8 mouse cellular contexts compared by ENCODE assay signal in genomic region chr4:22358487-22358886, GRCm38 (mm10). TPM values are rescaled to one million over a fixed set of nuclear protein-coding genes. Genes with fewer than 3 reads are reported as not detected.
DNase-seq lines count a peak whose midpoint lies in the region; ATAC-seq and TF ChIP-seq lines count a peak whose summit lies in the region.

No protein-coding gene starts in this region.

- peak overlapping the region; percentile 83; the same call in 1 of the 2 replicates for H3K4me2 ChIP-seq in kidney, postnatal 0 days (ENCODE audit: low read length)
- H3K4me2 ChIP-seq in intestine, embryonic 14.5 days (ENCODE audit: low read length): peak overlapping the region; percentile 65
- peak overlapping the region; percentile 77 for H3K4me2 ChIP-seq in neural tube, embryonic 12.5 days (replicated peaks)

- no peak for DNase-seq in kidney, postnatal 0 days (ENCODE audit: low spot score)
- DNase-seq in kidney, postnatal 25 days: no peak
- no peak for DNase-seq in embryonic facial prominence, embryonic 10.5 days (ENCODE audit: low spot score)
- DNase-seq in intestine, embryonic 14.5 days (ENCODE audit: low spot score): no peak
- no peak for DNase-seq in left cerebral cortex, postnatal 4 days
- DNase-seq in frontal cortex, postnatal 10 days (ENCODE audit: low spot score in 2 of 2): no peak
- no peak for DNase-seq in right cerebral cortex, adult 2 months (ENCODE audit: low spot score in 2 of 2)

- ATAC-seq in kidney, postnatal 0 days (replicated peaks; ENCODE audit: low FRiP score, low read depth): no peak
- no peak for ATAC-seq in intestine, embryonic 14.5 days (replicated peaks; ENCODE audit: low FRiP score, low TSS enrichment, low read depth)
- no peak for ATAC-seq in neural tube, embryonic 12.5 days (ENCODE audit: low FRiP score, low read depth)

- intact Hi-C loops in left cerebral cortex, postnatal 4 days (cut with DNase I): no loop called here

- H3K4me1 ChIP-seq in kidney, postnatal 0 days (replicated peaks; ENCODE audit: insufficient read depth, low read length): peaks cover 4% of the 10 kb centered on the region; the same call in 1 of the 2 replicates
- H3K4me1 ChIP-seq in embryonic facial prominence, embryonic 10.5 days: peaks cover 15% of the 10 kb centered on the region
- H3K4me1 ChIP-seq in intestine, embryonic 14.5 days (replicated peaks; ENCODE audit: control insufficient read depth, insufficient read depth, low read length): peaks cover 7% of the 10 kb centered on the region
- H3K4me1 ChIP-seq in neural tube, embryonic 12.5 days: peaks cover 9% of the 10 kb centered on the region; the same call in 1 of the 2 replicates

- WGBS in kidney, postnatal 0 days: 81% methylated on average over 10 of the region's 10 CpGs
- 84% methylated on average over 10 of the region's 10 CpGs for WGBS in embryonic facial prominence, embryonic 10.5 days
- WGBS in intestine, embryonic 14.5 days: 78% methylated on average over 10 of the region's 10 CpGs
- WGBS in neural tube, embryonic 12.5 days: 85% methylated on average over 10 of the region's 10 CpGs

- H3K4me3 ChIP-seq in kidney, postnatal 0 days (replicated peaks; ENCODE audit: low read depth, low read length): peak overlapping the region; percentile 60
- peak overlapping the region; percentile 88 for H3K4me3 ChIP-seq in embryonic facial prominence, embryonic 10.5 days
- peak overlapping the region; percentile 74; the same call in 1 of the 2 replicates for H3K4me3 ChIP-seq in intestine, embryonic 14.5 days (ENCODE audit: low read depth, low read length)
- no peak overlapping the region for H3K4me3 ChIP-seq in neural tube, embryonic 12.5 days

- H3K36me3 ChIP-seq in kidney, postnatal 0 days (ENCODE audit: insufficient read depth, low read length): no peaks in the 10 kb centered on the region
- no peaks in the 10 kb centered on the region for H3K36me3 ChIP-seq in embryonic facial prominence, embryonic 10.5 days (replicated peaks)
- H3K36me3 ChIP-seq in intestine, embryonic 14.5 days (ENCODE audit: control insufficient read depth, insufficient read depth, low read length): no peaks in the 10 kb centered on the region
- no peaks in the 10 kb centered on the region for H3K36me3 ChIP-seq in neural tube, embryonic 12.5 days

- no peaks in the 10 kb centered on the region for H3K9me3 ChIP-seq in kidney, postnatal 0 days (replicated peaks; ENCODE audit: low read length)
- peaks cover 4% of the 10 kb centered on the region; the same call in 1 of the 2 replicates for H3K9me3 ChIP-seq in embryonic facial prominence, embryonic 10.5 days
- H3K9me3 ChIP-seq in intestine, embryonic 14.5 days (ENCODE audit: control insufficient read depth, low read length): no peaks in the 10 kb centered on the region
- H3K9me3 ChIP-seq in neural tube, embryonic 12.5 days: no peaks in the 10 kb centered on the region

- H3K27ac ChIP-seq in kidney, postnatal 0 days: no peak overlapping the region
- H3K27ac ChIP-seq in embryonic facial prominence, embryonic 10.5 days (replicated peaks): no peak overlapping the region
- H3K27ac ChIP-seq in intestine, embryonic 14.5 days (ENCODE audit: low read depth): no peak overlapping the region
- no peak overlapping the region for H3K27ac ChIP-seq in neural tube, embryonic 12.5 days

- H3K27me3 ChIP-seq in kidney, postnatal 0 days (ENCODE audit: insufficient read depth, low read length): no peaks in the 10 kb centered on the region
- no peaks in the 10 kb centered on the region for H3K27me3 ChIP-seq in embryonic facial prominence, embryonic 10.5 days (replicated peaks; ENCODE audit: low read depth, poor library complexity, severe bottlenecking)
- no peaks in the 10 kb centered on the region for H3K27me3 ChIP-seq in intestine, embryonic 14.5 days (replicated peaks; ENCODE audit: control insufficient read depth, insufficient read depth, low read length)
- no peaks in the 10 kb centered on the region for H3K27me3 ChIP-seq in neural tube, embryonic 12.5 days (replicated peaks)

- no peak for TF ChIP-seq CTCF in kidney, postnatal 0 days (IDR thresholded peaks at IDR 0.05; ENCODE audit: low read depth)

- H3K9ac ChIP-seq in kidney, postnatal 0 days (ENCODE audit: low read depth, low read length): no peak overlapping the region
- no peak overlapping the region; the same call in 1 of the 2 replicates for H3K9ac ChIP-seq in intestine, embryonic 14.5 days (ENCODE audit: low read length)
- H3K9ac ChIP-seq in neural tube, embryonic 12.5 days: peak overlapping the region; percentile 86

RNA-seq across cellular contexts. Expression of gene Fbxl4, which starts 1.1 kb away (rescaled TPM):
- polyA plus RNA-seq in kidney, postnatal 0 days (2015; fragmentation: Nextera tagmentation; extraction: Ambion mirVana): 18.2 and 18.7 TPM in 2 replicates
- polyA plus RNA-seq in embryonic facial prominence, embryonic 10.5 days (2016; fragmentation: Nextera tagmentation; extraction: Ambion mirVana): 6.5 and 8.2 TPM in 2 replicates
- polyA plus RNA-seq in intestine, embryonic 14.5 days (2014; fragmentation: Nextera tagmentation; extraction: Ambion mirVana): 15.0 and 16.3 TPM in 2 replicates
- 9.8 and 10.9 TPM in 2 replicates for polyA plus RNA-seq in neural tube, embryonic 12.5 days (2016; fragmentation: Nextera tagmentation; extraction: Ambion mirVana)
- total RNA-seq in left cerebral cortex, postnatal 4 days (2021): 10 to 100 TPM; 13.3 to 14.8 TPM
